Mouse (Mus musculus): ENCODE results near the gene Agbl3.

The Agbl3 gene

DNA sequence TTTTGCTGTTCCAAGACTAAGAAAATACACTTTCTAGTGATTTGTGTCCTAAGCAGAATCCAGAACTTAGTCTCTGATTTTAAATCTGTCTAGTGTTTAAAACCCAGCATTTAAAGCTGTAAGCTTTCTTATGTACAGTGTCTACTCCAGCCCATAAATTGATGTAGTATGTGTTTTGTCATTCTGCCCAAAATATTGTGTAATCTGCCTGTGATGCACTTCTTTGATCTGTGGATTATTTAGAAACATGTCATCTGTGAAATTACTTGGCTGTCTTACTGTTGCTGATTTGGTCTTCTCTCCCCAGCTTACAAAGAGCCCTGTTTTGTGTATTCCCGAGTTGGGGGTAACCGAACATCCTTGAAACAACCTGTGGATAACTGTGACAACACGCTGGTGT lies 17.7 kb downstream of the Agbl3 start:
- no peak for DNase-seq

DNA sequence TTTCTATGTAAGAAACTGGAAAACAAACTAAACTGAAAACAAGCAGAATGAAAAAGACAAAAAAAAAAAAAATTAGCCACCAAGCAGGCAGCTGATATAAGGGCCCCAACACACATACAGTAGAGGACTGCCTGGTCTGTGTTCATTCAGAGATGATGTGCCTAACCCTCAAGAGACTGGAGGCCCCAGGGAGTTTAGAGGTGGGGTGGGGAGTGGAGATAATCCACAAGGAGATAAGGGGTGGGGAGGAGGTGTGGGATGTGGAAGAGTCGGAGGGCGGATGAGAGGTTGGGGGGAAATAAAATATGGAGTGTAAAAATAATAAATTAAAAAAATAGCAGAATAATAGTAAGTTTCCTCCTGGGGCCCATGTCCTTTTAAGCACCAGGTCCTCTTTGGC lies 25.4 kb downstream of the Agbl3 start:
- DNase-seq: no peak

DNA sequence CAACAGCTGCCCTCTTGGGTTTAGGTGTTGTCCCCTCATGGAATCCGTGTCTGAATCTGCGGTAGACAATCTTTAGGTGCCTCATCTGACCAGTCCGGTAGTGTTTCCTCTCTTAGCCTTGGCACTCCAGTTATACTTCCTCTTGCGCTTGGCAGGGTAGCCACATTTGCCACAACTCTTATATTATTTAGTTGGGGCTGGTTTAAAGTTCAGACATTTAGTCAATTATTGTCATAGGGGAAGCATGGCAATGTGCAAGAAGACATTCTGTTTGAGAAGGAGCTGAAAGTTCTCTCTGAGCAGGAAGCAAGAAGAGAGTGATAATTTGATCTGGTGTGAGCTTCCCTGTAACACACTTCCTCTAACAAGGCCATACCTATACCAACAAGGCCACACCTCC lies 30.4 kb downstream of the Agbl3 start:
- no peak for DNase-seq

DNA sequence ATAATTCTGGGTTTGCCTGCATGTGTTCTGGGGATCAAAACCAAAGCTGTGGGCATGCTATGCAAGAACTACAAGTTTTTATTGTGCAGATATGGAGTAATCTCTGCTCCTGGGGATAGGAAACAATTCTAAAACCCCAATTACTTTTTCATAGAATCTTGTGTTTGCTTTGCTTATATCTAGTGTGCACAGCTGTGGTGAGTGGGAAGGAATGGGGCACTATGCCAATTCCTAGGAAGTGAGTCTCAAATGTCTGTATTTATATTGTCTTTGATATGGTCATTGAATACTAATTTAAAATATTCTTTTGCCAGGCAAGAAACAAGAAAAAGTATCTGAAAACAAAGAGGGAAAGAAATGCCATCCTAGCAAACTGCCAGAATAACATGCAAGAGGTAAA lies 44.2 kb downstream of the Agbl3 start:
- no peak for DNase-seq

DNA sequence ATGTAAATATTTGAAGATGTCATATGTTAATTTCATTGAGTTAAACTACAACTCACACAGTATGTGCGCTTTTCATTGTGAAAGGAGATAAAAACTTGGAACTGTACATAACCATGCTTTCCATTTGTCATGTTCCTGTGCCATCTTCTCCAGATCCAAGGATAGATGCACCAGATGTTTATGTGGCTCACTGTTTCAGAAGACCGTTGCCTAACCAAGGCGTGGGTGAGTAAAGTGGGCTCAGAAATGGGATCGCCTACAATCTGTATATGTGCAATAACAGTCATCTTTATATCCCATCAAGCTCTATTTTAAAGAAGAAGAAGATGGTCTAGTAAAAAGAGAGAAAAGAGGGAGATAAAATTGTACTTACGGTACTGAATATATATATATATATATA lies 52.1 kb downstream of the Agbl3 start:
- no peak for DNase-seq

DNA sequence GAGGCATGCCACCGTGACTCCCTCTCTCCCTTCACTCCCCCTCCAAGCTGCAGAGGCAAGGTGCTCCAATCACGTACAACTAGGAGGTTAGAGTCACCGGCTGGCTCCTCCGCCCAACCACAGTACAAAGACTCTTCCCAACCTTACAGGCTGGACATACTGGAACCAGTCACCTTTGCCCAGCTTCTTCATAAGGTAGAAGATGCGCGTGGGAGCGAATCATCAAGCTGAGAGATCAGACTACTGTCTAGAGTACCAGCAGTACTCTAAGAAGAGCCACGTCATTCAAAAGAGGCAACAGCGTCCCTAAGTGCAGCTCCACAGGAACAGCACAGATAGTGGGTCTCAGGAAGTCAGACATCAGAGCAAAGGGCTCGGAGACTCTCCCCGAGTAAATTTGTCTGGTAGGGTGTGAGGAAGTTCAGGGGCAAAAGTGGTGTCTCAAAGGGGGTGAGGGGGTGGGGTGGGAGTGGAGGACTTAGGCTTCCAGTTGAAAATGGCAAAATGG lies 81.4 kb downstream of the Agbl3 start:
- DNase-seq: peak; percentile 34

DNA sequence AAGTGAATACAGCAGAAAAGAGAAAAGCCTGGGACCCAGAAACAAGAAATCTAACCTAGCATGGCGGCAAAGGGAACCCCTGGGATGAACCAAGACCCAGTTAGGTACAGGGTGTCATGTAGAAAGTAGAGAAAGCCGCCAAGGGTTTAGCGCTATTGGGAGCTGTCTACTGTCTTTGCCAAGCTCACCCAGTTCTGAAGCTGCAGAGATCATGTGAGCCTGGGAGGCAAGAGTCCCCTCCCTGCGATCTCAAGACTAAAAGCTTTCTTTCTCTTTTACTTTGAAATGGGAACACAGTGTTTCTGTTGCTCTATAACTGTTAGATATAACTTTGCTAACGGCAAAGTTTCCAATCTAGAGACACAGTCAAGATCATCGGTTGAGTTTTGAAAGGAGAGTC lies 82.1 kb downstream of the Agbl3 start:
- DNase-seq: peak; percentile 65

DNA sequence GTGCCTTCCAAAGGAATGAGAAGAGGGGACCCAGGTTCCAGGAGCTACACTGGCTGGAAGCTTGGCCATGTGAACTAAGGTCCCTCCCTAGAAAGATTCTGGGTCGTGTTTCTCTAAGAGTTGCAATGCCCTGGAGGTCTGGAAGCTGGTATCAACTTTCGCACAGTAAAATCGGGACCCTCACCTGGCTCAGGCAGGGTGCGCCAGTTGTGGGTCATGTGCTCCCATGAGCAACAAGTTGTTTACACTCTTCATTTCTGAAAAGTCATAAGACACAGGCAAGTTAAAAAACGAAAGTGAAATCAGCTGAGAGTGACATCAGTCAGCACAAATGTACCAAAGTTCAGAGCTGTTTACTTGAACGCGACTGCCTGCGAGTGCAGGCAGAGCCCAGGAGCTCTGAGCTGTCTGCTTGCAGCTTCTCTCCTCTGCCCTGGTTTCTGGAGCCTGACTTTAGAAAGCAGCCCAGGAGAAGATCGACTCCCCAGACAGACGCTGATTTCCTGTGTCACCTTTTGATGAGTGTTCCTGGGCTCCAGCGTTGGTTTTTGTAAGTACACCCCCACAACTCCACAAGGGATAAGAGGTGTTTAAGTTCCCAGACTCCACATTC lies 82.7 kb downstream of the Agbl3 start, which contains the start of gene Tmem140:
Gene Tmem140, plus strand, starts transcription at position 356 of the 613 bp plus-strand sequence.
- peak; percentile 65 for DNase-seq

DNA sequence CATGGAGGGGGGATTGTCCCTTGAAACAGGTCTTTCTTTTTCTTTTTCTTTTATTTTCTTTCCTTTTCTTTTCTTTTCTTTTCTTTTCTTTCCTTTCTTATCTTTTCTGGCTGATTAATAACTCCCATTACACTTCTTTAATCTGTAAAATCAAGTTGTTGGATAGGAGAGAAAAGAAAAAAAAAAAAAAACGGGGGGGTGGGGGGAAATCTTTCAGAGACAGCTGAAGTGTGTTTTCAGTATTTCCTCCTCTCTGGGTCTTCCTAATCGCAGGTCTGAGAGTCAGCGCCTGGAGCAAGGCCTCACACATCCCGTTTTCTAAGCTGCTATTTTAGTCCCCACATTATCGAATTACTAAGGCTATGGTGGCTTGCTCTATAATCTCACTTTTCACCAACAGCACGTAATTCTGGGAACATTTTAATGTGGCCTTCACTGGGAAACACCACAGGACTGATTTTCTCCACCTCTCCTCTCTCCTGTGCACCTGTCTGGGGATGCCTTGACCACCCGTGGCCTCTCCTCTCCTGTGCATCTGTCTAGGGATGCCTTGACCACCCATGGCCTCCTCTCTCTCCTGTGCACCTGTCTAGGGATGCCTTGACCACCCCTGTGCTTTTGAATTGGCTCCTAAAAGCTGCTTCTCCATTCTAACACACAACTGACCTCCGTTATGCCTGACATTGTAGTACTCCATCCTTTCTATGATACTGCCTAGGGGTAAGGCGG lies 83.7 kb downstream of the Agbl3 start:
- no peak for DNase-seq

DNA sequence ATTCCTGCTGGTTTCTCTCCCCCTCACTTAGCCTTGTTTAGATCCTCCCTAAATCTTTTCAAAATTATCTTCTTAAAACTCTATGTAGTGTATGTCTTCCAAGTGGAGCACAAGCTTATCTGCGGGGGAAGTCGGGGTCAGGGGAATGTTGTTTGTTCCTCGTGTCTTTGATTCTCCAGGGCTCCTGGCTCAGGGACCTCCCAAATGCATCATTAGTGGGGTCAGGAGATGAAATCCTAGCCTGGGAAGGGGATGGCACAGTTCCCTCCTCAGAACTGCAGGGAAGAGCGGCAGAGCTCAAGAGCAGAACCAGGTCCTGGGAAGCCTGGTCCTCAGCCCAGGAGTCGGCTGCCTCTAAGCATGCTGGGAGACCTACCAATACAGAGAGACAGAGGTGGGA lies 85.0 kb downstream of the Agbl3 start:
- DNase-seq: no peak

DNA sequence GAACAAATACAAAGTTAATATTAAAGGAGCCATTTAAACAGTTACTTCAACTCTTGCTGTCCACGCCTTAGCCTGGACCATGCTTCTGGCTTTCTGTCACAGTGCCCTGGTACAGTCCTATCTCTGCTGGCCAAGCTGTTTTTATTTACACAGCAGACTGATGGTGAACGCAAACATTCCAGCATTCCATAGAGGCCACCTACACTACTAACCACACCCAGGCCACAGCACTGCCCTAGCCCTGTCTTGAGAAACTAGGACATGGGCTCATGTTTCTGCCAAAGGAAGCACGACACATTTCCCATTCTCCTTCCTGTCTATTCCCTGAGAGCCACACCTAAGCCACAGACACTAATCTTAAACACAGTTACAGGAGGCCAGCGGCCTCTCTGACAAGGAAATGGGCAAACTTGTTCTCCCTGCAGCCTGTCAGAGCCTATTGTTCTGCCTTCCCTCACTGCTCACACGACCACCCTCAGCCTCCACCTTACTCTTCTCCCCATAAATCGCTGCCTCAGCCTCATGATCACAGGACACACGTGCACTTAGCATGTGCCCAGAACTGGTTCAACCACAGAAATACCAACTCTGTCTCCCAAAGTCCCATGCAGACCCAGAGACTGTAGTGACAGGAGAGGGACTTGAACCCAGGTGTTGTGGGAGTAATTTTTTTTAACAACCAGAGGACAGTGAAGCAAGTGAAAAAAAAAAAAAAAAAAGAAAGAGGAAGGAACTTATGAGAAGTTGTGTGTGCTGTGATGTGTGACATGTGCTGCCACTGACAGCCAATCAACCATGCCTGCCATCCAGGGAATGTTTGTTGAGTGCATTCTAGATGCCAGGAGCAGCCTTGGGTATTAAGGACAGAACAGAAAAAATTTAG lies 85.7 kb downstream of the Agbl3 start:
- DNase-seq: no peak

DNA sequence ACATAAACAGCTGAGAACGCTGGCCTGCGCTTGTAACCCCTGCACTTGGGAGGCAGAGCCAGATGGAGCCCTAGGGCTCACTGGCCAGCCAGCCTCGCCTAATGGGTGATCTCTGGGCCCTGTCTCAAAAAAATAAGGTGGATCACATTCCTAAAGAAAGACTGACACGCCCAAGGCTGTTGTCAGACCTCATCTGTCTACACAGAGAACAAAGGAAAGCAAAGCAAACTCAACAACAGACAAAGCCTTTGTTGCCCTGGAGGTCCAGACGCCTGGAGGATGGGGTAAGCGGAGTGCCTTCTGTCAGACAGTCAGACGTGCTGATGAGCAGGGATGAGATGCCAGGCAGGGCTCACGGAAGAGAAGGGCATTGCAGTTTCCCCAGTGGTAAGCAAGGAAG lies 86.6 kb downstream of the Agbl3 start:
- DNase-seq: no peak

DNA sequence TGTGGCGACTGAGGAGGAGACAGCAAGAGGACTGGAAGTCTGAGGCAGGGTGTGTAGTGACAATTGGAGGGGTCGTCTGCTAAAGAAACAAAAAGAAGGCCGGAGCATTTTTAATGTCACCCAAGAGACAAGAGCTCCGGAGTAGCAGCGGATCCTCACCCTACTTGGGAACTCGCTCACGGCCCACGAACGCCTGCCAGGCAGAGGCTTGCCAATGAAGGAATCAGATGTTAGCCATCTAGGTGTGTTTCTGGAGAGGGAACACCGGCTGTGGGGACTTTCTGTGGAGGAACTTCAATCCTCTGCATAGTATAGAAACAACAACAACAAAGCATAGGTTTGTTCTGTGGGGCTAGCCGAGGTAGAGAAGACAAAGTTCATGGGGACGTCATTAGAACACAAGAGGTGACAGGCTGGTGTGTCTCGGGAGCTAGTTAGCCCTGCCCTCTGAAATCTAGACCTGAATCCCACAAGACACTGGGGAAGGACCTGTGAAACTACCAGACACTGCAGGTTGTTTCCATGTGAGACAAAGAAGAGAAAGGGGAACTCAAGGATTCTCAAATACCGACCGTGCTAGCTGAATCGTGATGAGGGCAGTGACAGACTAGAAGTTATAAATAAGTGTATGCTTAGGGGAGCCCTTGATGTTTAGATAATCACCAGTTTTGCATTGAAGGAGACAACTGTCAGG lies 87.2 kb downstream of the Agbl3 start:
- no peak for DNase-seq

DNA sequence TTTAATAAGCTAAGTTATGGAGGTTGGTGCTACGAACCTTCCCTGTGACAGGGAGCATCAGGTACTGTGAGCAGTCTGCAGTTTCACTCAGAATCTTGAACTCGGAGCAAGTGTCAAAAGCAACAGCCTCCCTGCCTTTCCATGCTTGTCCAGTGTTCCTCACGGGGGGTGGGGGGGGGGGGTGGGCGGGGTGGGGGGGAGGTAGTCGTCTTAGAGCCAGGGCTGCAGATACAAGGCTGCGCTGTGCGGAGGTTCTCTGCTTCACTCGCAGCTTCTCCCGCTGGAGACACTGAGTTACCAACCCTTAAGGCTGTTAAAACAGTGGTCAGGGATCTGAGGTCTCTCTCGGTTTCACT lies 87.7 kb downstream of the Agbl3 start:
- no peak for DNase-seq

DNA sequence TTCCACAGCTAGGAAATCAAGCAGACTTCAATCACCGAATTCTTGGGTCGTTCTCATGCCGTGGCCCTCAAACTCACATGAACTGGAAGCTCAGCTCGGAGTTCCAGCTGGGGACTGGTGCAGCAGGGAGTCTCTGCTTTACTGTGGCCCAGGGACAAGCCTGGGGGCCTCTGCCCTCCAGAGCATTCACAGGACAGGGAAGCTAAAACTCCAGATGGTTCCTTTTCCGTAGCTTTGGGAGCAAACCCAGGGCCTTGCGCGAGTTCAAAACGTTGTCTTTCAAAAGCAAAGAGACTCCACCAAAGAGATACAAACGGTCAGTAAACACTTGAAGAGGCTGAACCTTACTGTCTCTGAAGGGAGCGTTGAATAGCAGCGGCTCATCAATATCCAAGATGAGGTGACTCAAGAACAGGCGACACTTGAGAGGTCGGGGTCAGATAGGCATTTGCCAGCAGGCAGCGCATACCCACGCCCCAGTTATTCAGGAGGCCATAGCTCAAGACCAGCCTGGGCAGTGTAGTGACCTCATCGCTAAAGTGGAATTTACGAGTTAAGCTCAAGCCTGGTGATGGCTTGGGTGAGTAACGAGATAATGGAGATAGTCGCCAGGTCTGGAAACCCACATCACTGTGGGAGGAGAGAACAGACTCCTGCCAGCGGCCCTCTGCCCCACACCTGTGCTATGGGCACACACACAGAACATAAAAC lies 88.4 kb downstream of the Agbl3 start:
- peak; percentile 17 for DNase-seq

DNA sequence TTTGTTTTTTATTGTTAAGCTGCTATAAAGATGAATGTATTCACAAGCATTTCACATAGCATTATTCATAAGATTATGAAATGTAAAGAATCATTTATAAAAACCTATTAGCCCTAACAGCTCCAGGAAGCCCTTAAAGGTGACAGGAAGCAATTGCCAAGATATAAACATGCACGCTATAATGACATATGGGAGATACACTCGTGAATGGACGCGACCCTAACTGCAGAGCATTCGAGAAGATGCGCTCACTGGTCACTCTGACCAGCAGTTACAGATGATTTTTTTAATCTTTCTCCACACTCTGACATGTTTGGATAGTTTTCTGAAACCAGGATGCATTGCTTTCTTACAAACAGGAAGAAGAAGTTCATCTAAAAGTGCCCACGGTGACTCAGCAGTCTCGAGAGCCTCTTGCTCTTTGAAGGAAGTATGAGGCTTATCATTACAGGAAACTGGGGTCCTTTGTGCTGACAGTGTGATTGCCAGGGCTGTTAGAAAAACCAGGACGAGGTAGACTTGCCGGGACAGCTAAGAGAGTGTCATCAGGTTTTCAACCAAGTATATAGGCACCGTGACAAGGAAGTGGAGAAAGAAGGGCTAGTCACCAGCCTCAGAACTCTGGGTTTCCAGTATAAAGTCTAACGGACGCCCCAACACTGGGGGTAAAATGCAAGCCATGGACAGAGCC lies 89.1 kb downstream of the Agbl3 start:
- peak; percentile 58 for DNase-seq

DNA sequence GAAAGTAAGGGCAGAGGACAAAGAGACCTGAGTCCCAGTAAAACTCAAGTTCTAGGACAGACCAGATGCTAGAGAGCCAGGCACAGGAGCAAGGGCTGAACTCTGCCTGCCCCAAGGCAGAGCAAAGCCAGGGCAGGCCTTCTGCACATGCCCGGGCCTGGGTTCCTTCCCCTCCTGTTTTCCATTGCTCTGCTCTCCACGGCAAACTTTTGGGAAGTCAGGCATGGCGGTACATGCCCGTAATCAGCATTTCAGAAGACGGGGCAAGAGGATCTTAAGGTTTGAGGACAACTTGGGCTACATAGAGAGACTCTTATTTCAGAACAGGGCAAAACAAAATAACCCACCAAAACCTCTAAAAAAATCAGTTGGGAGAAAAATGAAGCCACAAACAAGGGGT lies 89.9 kb downstream of the Agbl3 start:
- no peak for DNase-seq

DNA sequence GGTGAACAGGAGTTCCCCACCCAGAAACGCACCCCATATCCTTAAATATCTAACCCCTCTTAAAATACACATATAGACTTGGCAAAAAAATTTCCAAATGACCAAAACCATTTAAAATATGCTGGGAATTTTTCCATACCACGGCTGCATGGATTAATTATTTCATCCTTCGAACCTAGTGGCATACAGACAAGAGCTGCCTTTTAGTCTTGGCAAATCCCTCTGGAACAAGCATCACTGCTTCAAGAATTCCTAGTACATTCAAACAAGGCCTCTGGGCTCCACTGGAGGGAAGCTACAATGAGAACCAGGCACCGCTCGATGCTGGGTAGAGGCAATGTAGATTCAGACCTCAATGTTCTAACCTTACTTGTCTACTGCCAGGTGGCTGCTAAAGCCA lies 90.5 kb downstream of the Agbl3 start:
- no peak for DNase-seq

DNA sequence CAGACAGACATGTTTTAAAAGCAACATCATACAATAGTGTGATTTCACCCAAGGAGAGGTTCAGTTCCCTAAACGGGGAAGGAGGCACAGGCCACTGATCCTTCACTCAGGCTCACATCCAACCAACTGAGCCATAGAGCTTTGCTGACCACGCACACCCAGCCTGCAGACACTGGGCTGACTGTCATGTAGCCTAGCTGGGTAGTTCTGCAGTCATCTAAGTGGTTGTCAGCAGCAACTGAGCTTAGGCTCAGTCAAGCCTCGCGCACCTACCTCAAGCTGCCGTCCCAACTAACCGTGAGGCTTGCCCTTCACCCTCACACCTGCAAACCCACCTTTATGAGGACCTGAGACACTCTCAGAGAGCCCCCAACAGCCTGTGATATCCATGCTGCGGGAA lies 91.7 kb downstream of the Agbl3 start:
- DNase-seq: no peak

DNA sequence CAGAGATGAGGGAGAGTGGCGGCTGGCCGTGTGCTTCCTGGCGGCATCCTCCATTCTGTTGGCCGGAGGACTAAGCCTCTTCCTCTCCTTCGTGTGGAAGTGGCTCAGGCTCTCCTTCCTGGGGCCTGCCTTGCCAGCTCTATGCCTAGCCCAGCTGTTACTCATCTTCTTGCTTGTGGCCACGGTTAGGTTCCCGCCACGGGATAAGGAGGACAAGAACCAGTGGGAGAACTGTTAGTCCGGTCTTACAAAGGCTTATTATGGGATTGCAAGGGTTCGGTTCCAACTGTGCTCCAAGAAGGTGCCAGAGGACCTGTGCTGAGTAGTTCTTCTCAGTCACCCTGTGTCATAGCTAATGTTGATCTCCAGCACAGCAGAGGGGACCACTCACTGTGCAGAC lies 92.6 kb downstream of the Agbl3 start:
- no peak for DNase-seq

DNA sequence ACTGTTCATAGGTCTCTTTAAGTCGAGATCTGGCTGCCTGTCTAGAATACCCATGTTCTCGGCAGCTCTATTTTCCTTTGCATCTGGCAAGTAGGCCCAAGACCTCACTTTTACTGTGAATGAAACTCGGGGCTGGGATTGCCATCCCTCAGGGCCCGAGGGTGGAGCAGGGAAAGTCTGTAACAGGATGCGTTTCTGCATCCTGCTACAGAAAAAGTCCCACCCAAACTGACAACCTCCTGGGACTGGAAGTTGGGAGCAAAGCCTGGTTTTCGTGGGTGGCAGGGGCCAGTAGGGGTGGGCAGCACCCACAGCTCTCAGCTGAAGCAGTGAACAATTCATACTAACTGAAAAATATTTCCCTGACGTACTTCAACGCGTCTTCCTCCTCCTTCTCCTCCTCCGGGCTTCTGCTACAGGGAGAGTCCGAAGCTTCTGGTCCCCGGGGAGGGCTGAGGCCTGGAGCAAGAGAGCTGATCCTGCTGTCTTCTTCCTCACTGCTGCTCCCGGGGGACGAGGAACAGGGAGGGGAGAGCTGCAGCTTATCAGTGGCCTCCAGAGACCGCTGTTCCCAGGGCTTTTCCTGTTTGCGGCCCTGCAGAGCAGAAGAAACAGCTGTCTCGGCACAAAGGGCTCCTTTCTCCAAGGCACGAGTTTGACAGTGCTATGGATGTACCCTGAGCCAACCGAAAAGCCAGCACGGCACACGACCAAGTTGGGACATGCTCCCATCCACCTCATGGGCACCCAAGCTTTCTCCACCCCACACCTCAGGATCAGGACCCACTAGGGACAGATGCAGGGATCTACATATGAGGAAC lies 94.1 kb downstream of the Agbl3 start:
- DNase-seq: peak; percentile 39
